Mouse (Mus musculus) right cerebral cortex, postnatal 25 days (tissue): Measurements from ENCODE around the gene Zkscan2.
A peak's percentile ranks its signal among the peaks of the same experiment; 100 is the strongest.

ENCODE experiments used
- DNase-seq: peaks from one replicate; pipeline ENCODE4 v3.0.0; 2022

The Zkscan2 gene

GRCm38 (mm10) chr7:123500239-123501219 is at the start of gene Zkscan2:
Gene Zkscan2 (minus strand): TSS chr7:123500449.
- peak; percentile 92 for DNase-seq

DNA sequence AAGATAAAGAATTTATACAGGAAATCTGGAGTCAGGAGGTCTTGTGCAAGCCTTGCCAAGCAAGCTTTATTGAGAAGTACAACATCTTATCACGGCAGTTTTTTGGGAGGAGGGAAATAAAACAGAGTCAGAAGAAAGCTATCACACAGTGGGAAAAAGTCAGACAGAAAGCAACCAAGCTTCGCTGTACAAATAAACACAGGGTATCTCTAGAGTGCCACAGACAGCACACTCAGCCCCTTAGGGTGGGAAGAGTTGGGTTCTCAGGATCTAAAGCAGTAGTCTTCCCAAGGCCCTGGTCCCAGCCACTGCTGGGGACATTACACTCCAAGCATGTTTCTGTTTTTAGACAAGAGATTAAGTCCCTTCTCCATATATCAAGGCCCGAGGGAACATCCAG is 28.9 kb upstream of the Zkscan2 start:
- no peak for DNase-seq

DNA sequence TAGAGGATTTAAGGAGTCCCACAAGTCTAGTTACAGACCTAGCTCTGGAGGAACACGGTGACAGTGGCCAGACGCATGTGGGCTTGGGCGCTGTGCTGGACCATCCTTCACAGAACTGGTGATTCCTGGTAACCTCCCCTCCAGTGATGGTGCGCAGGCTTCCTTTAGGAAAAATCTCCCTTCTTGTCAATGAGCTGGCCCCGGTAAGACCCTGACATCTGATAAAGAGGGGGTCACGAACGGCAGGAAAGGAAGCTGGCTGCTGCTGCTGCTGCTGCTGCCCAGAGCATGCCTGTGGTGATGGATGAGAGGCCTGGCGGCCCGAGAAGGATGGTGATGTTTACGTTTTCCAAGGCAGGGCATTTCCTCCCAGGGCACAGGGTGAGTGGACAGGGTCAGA is 25.5 kb upstream of the Zkscan2 start:
- DNase-seq = no peak

GRCm38 (mm10) chr7:123524218-123524861 is 24.1 kb upstream of the Zkscan2 start:
- peak; percentile 73 for DNase-seq

DNA sequence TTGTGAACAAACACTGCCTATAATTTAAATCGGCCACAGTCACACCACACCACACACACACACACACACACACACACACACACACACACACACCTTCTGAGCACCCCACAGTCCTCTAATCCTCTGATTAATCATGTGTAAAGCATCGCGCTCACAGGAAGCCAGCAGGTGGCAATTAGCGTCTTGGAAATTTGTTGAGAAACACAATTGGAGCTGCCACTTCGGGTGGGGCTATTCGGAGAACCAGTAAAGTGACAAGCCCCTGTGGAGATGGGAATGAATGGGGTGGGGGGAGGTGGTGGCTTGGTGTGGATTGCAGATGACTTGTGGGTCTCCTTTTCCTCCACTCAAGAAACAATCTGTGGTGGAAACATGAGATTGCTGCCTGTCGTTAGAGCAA is 7.7 kb upstream of the Zkscan2 start:
- no peak for DNase-seq

GRCm38 (mm10) chr7:123503358-123503757 is 3.1 kb upstream of the Zkscan2 start:
- DNase-seq = no peak

DNA sequence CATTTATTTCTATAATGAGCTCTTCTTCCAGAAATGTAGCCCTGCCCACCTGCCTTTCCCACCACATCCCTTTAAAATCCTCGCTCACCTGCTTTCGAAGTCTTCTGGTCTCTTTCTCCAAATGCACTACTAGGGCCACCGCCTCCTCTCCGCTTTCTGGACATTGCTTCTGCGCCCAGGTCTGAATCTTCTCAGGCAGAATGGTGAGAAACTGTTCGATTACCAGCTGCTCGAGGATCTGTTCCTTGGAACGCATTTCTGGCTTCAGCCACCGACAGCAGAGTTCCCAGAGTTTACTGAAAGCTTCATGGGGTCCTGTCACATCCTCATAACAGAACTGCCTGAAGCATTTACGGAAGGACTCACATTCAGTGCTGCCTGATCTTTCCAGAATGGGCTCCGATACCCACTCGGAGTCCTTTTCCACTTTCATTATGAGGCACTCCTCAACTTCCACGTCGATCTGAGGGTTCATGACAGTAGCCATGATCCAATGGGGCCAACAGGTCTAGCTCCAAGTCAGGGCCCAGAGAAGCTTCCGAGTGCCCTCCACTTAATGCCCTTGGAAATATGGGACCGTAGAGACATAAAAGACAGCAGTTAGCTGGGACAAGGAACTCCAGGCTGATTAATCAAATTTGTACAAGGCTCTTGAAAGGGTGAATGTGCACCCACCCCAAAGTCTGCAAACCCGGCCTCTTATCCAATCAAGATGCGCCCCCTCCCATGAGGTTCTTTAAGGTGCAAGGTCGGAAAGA is 589 bp downstream of the Zkscan2 start:
- peak; percentile 26 for DNase-seq

DNA sequence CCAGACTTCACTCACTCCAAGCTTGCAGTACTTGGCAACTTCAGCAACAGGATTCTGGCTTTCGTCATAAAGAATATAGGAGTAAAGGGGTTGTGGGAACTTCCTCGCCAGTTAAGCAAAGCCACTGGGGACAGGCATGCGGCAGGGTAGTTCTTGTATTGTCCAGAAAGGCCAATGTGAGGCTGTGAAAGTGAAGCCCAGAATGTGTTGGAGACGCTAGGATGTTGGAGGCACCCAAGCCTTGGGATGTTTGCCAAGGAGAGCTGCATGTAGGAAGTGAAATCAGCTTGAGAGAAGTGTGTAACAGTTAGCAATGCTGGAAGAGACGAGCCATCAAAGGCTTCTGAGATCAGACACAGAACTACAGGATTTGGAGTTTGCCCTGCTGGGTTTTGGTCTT is 12.5 kb downstream of the Zkscan2 start:
- peak; percentile 37 for DNase-seq

DNA sequence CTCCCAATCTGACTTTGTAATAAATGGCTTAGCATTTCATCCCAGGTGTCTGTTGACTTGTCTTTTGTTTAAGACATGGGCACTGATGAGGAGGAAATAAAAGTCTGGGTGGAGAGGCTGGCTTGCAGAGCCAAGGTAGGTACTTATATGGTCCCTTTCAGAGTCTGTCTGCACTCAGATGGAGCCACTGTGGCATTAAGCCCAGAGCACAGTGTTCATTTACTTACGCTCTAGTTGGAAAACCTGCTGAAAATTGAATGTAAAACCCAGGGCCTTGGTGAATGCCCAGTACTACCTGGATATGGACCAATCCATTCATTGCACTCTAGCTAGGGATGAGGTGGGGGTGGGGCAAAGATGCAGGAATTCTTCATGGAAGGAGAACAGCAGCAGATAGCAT is 32.3 kb downstream of the Zkscan2 start:
- DNase-seq = no peak

DNA sequence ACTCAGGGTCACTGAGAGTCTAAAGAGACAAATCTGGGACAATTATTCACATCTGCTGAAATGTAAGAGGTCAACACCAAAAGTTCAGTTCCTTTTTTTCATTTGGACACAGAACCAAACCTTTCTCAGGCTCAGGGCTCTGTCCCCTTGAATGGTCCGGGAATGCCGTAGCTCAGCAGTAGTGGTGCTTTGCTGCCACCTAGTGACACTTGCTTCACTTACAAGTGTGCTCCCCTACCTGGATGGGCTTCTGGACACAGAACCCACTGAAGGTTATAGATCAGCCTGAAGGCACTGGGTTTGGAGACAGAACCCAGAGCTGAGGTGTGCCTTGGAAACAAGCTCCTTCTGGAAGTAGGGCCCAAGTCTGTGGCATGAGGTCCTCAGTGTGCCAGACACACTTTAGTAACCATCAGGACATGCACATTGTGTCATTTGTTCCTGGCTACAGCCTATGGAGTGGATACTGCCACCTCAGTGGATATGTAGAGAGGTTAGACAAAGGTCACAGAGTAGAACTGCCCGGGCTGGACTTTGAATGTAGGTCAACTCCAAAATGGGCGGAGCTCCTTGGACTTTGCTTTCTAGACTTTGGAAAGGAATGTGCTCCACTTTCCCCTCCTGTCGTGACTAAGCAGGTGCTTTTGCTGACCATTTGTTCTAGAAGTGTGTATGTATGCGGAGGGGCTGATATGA is 34.4 kb downstream of the Zkscan2 start:
- peak; percentile 61 for DNase-seq

DNA sequence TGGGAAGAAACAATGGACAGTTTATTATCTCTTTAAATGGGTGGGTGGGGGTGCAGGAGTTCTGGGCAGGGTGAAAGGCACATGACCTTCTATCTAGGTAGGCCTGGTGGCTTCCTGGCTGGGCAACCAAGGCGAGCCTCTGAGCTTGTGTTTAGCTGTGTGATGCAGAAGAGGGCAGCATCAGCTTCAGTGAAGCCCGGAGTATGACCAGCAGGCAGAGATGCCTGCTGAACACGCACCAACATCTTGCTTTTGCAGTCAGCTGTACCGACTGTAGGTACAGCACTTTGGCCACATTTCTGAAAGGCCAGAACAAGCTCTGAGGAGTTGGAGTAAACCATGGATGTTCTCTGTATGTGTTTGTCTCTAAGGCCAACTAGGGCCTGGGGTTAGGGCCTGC is 36.7 kb downstream of the Zkscan2 start:
- no peak for DNase-seq

DNA sequence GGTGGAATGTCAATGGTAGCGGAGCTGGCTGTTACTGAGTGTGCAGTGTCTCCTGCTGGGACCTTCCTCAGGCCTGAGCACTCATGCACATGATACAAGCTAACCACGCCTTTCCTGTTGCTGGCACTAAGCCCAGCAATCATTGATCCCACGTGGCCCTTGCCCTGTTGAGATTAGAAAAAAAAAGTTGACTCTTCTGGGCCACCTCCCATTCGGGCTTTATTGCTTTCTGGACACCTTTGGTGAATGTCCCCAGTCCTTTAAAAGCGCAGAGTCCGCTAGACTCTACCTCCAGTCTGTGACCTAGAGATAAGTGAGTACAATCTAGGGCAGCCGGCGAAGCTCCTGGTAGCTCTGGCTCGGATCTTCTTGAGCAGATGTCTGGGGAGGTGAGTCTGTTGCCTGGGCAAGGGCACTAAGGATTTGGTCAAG is 38.2 kb downstream of the Zkscan2 start, which contains the start of gene Aqp8:
Aqp8 (plus strand) TSS at position 222 of the 432 bp plus-strand sequence.
- DNase-seq = no peak

DNA sequence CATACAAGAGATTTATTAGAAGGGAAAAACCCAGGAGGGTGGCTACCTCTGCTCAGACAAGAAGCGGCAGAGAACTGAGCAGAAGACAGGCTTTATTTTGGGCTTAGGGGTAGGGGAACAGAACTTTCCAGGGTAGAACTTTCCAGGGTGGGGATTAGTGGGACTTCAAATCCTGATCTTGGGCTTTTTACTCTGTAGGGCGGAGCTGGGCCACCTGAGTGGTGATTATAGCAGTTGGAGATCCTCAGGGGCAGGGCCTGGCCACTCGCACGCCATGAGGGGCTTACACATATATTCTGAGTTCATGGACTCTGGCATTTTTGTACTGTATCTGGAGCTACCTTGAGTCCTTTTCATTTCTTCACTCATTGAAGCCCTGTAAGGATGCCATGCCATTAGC is 38.9 kb downstream of the Zkscan2 start:
- DNase-seq = no peak

GRCm38 (mm10) chr7:123459247-123459646 is 41.0 kb downstream of the Zkscan2 start:
- no peak for DNase-seq

- DNase-seq = no peak
Observed at GRCm38 (mm10) chr7:123458309-123458708, 41.9 kb downstream of the Zkscan2 start.

DNA sequence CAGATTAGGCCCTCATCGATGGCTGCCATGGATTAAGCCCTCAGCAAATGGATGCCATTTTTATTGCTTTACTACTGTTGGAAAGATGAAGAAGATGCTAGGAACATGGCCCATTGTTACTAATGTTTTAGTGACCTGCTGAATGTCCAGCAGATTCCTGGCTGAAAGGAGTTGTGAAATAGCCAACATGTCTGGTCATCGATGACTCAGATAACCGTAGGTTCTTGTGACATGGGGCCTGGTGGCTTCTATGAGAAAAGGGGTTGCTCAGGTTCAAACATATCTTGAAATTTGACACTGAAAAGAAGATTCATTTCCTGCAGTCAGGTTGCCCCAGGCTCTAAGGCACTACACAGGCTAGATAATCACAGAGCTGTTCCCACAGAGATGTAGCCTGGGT is 45.2 kb downstream of the Zkscan2 start:
- no peak for DNase-seq

DNA sequence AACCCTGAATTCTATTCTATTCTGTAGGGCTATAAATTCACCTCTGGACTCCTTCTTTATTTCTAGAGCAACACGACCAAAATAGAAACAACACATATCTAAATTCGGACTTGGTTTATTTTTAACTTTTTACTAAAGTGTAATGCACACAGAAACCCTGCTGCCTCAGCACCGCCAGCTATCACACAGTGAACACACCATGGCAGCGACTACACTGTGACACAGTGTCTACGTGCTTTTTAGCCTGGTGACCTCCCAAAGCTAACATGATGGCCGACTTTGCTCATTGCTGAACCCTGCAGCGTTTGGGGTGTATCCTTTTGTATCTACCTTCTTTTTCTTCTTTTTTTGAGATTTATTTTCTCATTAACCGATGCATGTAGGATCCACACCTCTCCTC is 47.2 kb downstream of the Zkscan2 start:
- DNase-seq = no peak

GRCm38 (mm10) chr7:123452551-123452950 is 47.7 kb downstream of the Zkscan2 start:
- DNase-seq = no peak

DNA sequence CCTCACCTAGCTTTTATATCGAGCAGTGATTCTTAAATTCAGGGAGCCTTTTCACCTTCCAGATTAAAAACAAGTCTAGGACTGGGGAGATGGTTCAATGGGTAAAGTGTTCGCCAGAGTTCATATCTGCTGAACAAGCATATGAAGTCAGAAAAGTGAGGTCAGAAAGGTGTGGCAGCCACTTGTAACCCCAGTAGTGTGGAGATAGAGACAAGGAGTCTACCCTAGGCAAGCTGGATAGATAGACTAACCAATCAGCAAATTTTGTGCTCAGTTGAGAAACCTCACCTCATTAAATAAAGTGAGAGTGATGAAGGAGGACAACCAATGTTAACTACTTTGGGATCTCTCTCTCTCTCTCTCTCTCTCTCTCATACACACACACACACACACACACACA is 49.7 kb downstream of the Zkscan2 start:
- DNase-seq = no peak

- no peak for DNase-seq
Observed at GRCm38 (mm10) chr7:123449676-123450075, 50.6 kb downstream of the Zkscan2 start.

- DNase-seq = no peak
Observed at GRCm38 (mm10) chr7:123448794-123449193, 51.5 kb downstream of the Zkscan2 start.

GRCm38 (mm10) chr7:123442079-123442478 is 58.2 kb downstream of the Zkscan2 start:
- no peak for DNase-seq

- no peak for DNase-seq
Observed at GRCm38 (mm10) chr7:123431206-123431605, 69.0 kb downstream of the Zkscan2 start.
